Mouse (Mus musculus) lung, embryonic 14.5 days (tissue): ENCODE results near the gene Bzw1. TPM values are rescaled to one million over a fixed set of nuclear protein-coding genes. Genes with fewer than 3 reads are reported as not detected.
A peak's percentile ranks its signal among the peaks of the same experiment; 100 is the strongest.

Experiments used
- ATAC-seq: fragments of 200-750 bp; cut with Nextera tagmentation; 2 replicates; pipeline ENCODE4 v1.8.0; 2017; ENCODE audit warnings: mild to moderate bottlenecking, moderate TSS enrichment, moderate library complexity; ENCODE audit not compliant: insufficient read depth
- DNase-seq: peaks from one replicate; pipeline ENCODE4 v3.0.0-alpha.2; 2015
- H3K27ac ChIP-seq: fragments of 300-500 bp; sonication (generic); 2 replicates; pipeline ENCODE4 v1.5.1; 2014; ENCODE audit warnings: low read depth, mild to moderate bottlenecking, moderate library complexity
- H3K27me3 ChIP-seq: fragments of 300-500 bp; sonication (generic); 2 replicates; pipeline ENCODE4 v1.6.1; 2014; ENCODE audit warnings: low read length, control low read depth; ENCODE audit not compliant: insufficient read depth
- H3K36me3 ChIP-seq: fragments of 300-500 bp; sonication (generic); 2 replicates; pipeline ENCODE4 v1.6.1; 2014; ENCODE audit warnings: control low read depth; ENCODE audit not compliant: insufficient read depth
- H3K4me1 ChIP-seq: fragments of 300-500 bp; sonication (generic); 2 replicates; pipeline ENCODE4 v1.6.1; 2014; ENCODE audit warnings: antibody characterized with exemption, control low read depth; ENCODE audit not compliant: insufficient read depth
- H3K4me2 ChIP-seq: fragments of 300-500 bp; sonication (generic); 2 replicates; pipeline ENCODE4 v1.6.1; 2014; ENCODE audit warnings: mild to moderate bottlenecking
- H3K4me3 ChIP-seq: fragments of 300-500 bp; sonication (generic); 2 replicates; pipeline ENCODE4 v1.5.1; 2014; ENCODE audit warnings: low read depth, low read length
- H3K9ac ChIP-seq: fragments of 300-500 bp; sonication (generic); 2 replicates; pipeline ENCODE4 v1.6.1; 2014
- H3K9me3 ChIP-seq: fragments of 300-500 bp; sonication (generic); 2 replicates; pipeline ENCODE4 v1.6.1; 2016; ENCODE audit warnings: low read depth, low read length, control low read depth
- CTCF ChIP-seq: IDR thresholded peaks from 2 replicates; pipeline ENCODE4 v1.5.1; 2016; ENCODE audit warnings: antibody characterized with exemption, low read depth
- WGBS: fragments of 180-500 bp; shearing (Covaris S2); extraction: QIAGEN DNeasy Blood & Tissue Kit; methylation state at CpG from one replicate; pipeline ENCODE4 v1.1.7; 2014; 5-methylcytosine and 5-hydroxymethylcytosine counted together
- polyA plus RNA-seq: library from polyadenylated mRNA; unstranded; fragments of >200 nt; fragmentation: Nextera tagmentation; extraction: Ambion mirVana; gene quantifications from 2 replicates; pipeline ENCODE4 v1.2.1, GENCODE M21; 2014

Bzw1 gene
- polyA plus RNA-seq, 1 experiment from 2014 or later, result 406 TPM

GRCm38 (mm10) chr1:58375574-58376147, 17.0 kb upstream of the Bzw1 start:
- no peak for TF ChIP-seq CTCF
- H3K36me3 ChIP-seq, result no peaks in the 10 kb centered on the region
- no peak overlapping the region for H3K27ac ChIP-seq
- H3K27me3 ChIP-seq, result no peaks in the 10 kb centered on the region
- DNase-seq (no peak), ATAC-seq (no peak)
- no peaks in the 10 kb centered on the region for H3K9me3 ChIP-seq
- H3K9ac ChIP-seq, result no peak overlapping the region
- no peaks in the 10 kb centered on the region for H3K4me1 ChIP-seq
- H3K4me3 ChIP-seq, result no peak overlapping the region
- no peak overlapping the region for H3K4me2 ChIP-seq
- WGBS, result 76% methylated on average over 3 of the region's 3 CpGs

DNA sequence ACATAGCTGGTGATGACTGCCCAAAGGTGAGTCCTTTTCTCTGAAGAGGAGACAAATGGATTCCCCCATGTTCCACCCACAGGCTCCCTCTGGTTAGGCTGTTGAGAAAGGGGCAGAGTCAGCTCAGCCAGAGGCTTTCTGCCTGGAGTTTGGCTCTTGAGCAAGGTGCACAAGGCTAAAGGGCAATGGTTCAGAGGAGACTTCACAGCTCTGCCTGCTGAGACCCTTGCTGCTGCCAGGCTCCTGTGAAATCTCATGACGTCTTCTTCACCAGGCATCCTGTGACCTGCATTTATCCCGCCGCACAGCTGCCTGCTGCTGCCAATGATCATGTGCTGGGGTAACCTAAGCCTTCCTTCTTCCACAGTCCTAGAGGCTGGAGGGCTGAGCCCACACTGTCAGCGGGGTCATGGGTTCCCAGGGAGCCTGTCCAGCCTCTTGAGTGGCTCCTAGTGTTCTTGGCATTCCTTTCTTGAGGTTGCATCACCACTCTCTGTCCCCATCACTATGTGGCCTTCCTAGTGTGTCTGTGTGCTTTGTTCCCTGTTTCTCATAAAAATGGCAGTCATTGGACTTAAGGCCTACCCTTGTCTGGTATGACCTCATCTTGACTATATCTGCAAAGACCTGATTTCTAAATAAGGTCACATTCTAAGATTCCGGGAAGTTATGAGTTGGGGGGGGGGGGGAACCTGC, 10.0 kb upstream of the Bzw1 start:
- ATAC-seq (no peak), DNase-seq (no peak)
- no peak overlapping the region for H3K27ac ChIP-seq
- H3K9me3 ChIP-seq, result no peaks in the 10 kb centered on the region
- TF ChIP-seq CTCF, result no peak
- H3K4me2 ChIP-seq, result no peak overlapping the region
- H3K36me3 ChIP-seq, result no peaks in the 10 kb centered on the region
- H3K9ac ChIP-seq, result no peak overlapping the region
- H3K4me1 ChIP-seq, result no peaks in the 10 kb centered on the region
- 66% methylated on average over 5 of the region's 5 CpGs for WGBS
- H3K27me3 ChIP-seq, result no peaks in the 10 kb centered on the region
- H3K4me3 ChIP-seq, result no peak overlapping the region

GRCm38 (mm10) chr1:58391421-58392267, 1.1 kb upstream of the Bzw1 start:
- Histone ChIP-seq H3K36me3 (peaks cover 22% of the 10 kb centered on the region), H3K27me3 (no peaks in the 10 kb centered on the region), H3K27ac (peak overlapping the region; percentile 98; the same call in 1 of the 2 replicates), H3K4me1 (0 out of 2 replicates have a peak, but pooled peaks cover 5% of the 10 kb centered on the region), H3K4me3 (peak overlapping the region; percentile 93), H3K9me3 (no peaks in the 10 kb centered on the region), H3K4me2 (peak overlapping the region; percentile 88), H3K9ac (peak overlapping the region; percentile 95)
- whole genome bisulfite sequencing, result 41% methylated on average over 19 of the region's 19 CpGs
- TF ChIP-seq CTCF, result no peak
- DNase-seq, result no peak
- no peak for ATAC-seq

- no peaks in the 10 kb centered on the region for H3K27me3 ChIP-seq
- WGBS, result 0% methylated on average over 16 of the region's 16 CpGs
- peak overlapping the region; percentile 88 for H3K4me2 ChIP-seq
- H3K9ac ChIP-seq, result peak overlapping the region; percentile 95
- no peaks in the 10 kb centered on the region for H3K9me3 ChIP-seq
- peak overlapping the region; percentile 93 for H3K4me3 ChIP-seq
- 0 out of 2 replicates have a peak, but pooled peaks cover 5% of the 10 kb centered on the region for H3K4me1 ChIP-seq
- no peak for TF ChIP-seq CTCF
- peak overlapping the region; percentile 98 for H3K27ac ChIP-seq
- H3K36me3 ChIP-seq, result peaks cover 28% of the 10 kb centered on the region
- peak; percentile 4; the same call in 1 of the 2 replicates for ATAC-seq
- peak; percentile 67 for DNase-seq
Measured at GRCm38 (mm10) chr1:58392268-58392651, 438 bp upstream of the Bzw1 start.

DNA sequence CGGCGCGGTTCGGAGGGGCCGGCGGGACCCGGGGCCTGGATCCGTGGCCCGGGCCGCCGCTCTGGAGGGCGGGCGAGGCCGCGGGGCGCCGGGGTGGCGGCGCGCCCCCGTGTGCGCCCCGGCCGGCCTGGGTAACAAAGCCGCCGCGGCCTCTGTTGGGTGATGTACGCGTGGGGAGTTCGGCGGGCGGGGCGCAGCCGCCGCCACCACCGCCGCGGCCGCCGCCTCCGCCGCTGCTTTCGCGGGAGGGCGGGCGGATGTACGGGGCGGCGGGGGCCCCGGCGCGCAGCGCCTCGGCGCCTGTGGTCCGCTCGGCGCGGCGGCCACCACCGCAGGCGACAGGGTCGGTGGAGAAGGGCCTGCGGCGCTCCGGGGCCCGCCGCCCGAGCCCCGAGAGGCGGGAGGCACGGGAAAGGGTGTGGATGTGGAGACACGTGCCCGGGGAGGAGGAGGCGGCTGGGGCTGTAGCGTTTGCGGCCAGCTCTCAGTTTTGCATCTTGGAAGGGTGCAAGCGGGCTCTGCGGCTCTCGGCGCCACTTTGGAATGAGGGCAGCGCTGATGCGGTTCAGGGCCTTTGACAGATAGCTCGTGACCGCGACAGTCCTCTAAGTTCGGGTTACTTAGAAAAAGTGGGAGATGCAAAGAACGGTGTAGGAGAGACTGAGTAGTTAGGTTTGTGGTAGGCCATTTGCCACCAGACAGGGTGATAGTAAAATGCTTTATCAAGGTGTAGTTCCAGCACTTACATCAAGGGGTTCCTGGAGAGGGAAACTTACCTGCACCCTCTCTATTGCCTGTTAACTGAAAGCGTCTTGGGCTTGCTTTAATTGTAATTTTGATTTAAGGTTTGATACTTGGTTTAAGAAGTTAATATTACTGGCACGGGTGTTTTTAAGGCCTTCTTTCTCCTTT, 842 bp downstream of the Bzw1 start:
- Histone ChIP-seq H3K9ac (peak overlapping the region; percentile 95), H3K27me3 (no peaks in the 10 kb centered on the region), H3K9me3 (no peaks in the 10 kb centered on the region), H3K36me3 (peaks cover 41% of the 10 kb centered on the region), H3K27ac (peak overlapping the region; percentile 98), H3K4me2 (peak overlapping the region; percentile 88), H3K4me3 (peak overlapping the region; percentile 93), H3K4me1 (0 out of 2 replicates have a peak, but pooled peaks cover 5% of the 10 kb centered on the region)
- 0 out of 2 replicates have a peak, but pooled peaks have one; percentile 8 for TF ChIP-seq CTCF
- DNase-seq (peak; percentile 62), ATAC-seq (peak; percentile 63)
- under 1% methylated on average over 82 of the region's 90 CpGs for WGBS

- no peak for TF ChIP-seq CTCF
- WGBS, result 89% methylated on average over 3 of the region's 3 CpGs
- H3K4me2 ChIP-seq, result no peak overlapping the region
- no peaks in the 10 kb centered on the region for H3K27me3 ChIP-seq
- ATAC-seq, result no peak
- no peak overlapping the region for H3K27ac ChIP-seq
- H3K4me3 ChIP-seq, result no peak overlapping the region
- H3K9me3 ChIP-seq, result no peaks in the 10 kb centered on the region
- H3K9ac ChIP-seq, result no peak overlapping the region
- DNase-seq, result no peak
- H3K36me3 ChIP-seq, result peaks cover 59% of the 10 kb centered on the region
- H3K4me1 ChIP-seq, result 0 out of 2 replicates have a peak, but pooled peaks cover 5% of the 10 kb centered on the region
Measured at GRCm38 (mm10) chr1:58395341-58395740, 2.6 kb downstream of the Bzw1 start.
